Comparison of ENCODE assay signal across 8 mouse cellular contexts in genomic region chr8:121897871-121898381, GRCm38 (mm10). TPM values are rescaled to one million over a fixed set of nuclear protein-coding genes. Genes with fewer than 3 reads are reported as not detected.
DNase-seq lines count a peak whose midpoint lies in the region; ATAC-seq and TF ChIP-seq lines count a peak whose summit lies in the region.

No protein-coding gene starts in this region.

- WGBS in forebrain, embryonic 12.5 days, result 12% methylated on average over 7 of the region's 7 CpGs
- WGBS in liver, adult 2 months, result 16% methylated on average over 7 of the region's 7 CpGs

- peaks cover 84% of the 10 kb centered on the region for H3K79me2 ChIP-seq in MEL (ENCODE audit: control insufficient read depth, insufficient read depth, low read length, poor library complexity)
- H3K79me2 ChIP-seq in liver, adult 2 months (ENCODE audit: control insufficient read depth, insufficient read depth, low read length), result no peaks in the 10 kb centered on the region

- H3K4me1 ChIP-seq in MEL (ENCODE audit: control insufficient read depth in 1 of 2, insufficient read depth in 2 of 2, low read length in 2 of 2), result peaks cover 22 to 45% of the 10 kb centered on the region in 2 experiments; a peak in 3 of 4 replicates
- H3K4me1 ChIP-seq in forebrain, embryonic 12.5 days, result peaks cover 45% of the 10 kb centered on the region
- H3K4me1 ChIP-seq in liver, adult 2 months (ENCODE audit: control insufficient read depth, insufficient read depth, low read length), result peaks cover 19% of the 10 kb centered on the region

- no peak for TF ChIP-seq RAD21 in MEL (IDR thresholded peaks at IDR 0.05; ENCODE audit: low read depth, low read length)

- TF ChIP-seq POLR2A in MEL (IDR thresholded peaks at IDR 0.05; ENCODE audit: control insufficient read depth in 1 of 2, insufficient read depth in 1 of 2, low read depth in 1 of 2, low read length in 2 of 2, poor library complexity in 1 of 2), result no peak
- TF ChIP-seq POLR2A in liver, adult 2 months (IDR thresholded peaks at IDR 0.05; ENCODE audit: extremely low read depth, insufficient read depth, low read length), result no peak

- peak overlapping the region; percentile 39 for H3K4me2 ChIP-seq in forebrain, embryonic 12.5 days

- peaks cover 22 to 46% of the 10 kb centered on the region in 2 experiments for H3K36me3 ChIP-seq in MEL (ENCODE audit: control insufficient read depth in 1 of 2, insufficient read depth in 2 of 2, low read length in 2 of 2)
- peaks cover 17% of the 10 kb centered on the region for H3K36me3 ChIP-seq in forebrain, embryonic 12.5 days (replicated peaks)
- H3K36me3 ChIP-seq in liver, adult 2 months (ENCODE audit: control insufficient read depth, insufficient read depth, low read length), result no peaks in the 10 kb centered on the region

- DNase-seq in gastrocnemius, adult 2 months, result peak; percentile 37
- no peak for DNase-seq in gastrocnemius, postnatal 4 days (ENCODE audit: low spot score in 2 of 2)
- DNase-seq in MEL (ENCODE audit: low read depth, low spot score), result no peak
- DNase-seq in kidney, adult 11 months, result peak; percentile 74
- DNase-seq in liver, adult 2 months (ENCODE audit: extremely low read depth, low read depth, low spot score), result peak; percentile 69
- DNase-seq in right cerebral cortex, postnatal 25 days, result peak; percentile 67
- DNase-seq in gastrocnemius, adult 18-20 months (ENCODE audit: low spot score), result no peak

- intact Hi-C loops in gastrocnemius, adult 2 months (cut with DNase I), result no loop called here

- H3K9ac ChIP-seq in MEL (ENCODE audit: control insufficient read depth, low read depth, low read length, poor library complexity, severe bottlenecking), result peak overlapping the region; percentile 1
- H3K9ac ChIP-seq in forebrain, embryonic 12.5 days, result peak overlapping the region; percentile 42; the same call in 1 of the 2 replicates
- no peak overlapping the region for H3K9ac ChIP-seq in liver, adult 2 months (ENCODE audit: low read depth, low read length)

- no peak for TF ChIP-seq CTCF in gastrocnemius, adult 2 months (IDR thresholded peaks at IDR 0.05)
- TF ChIP-seq CTCF in MEL (IDR thresholded peaks at IDR 0.05 in 2 of 3, conservative IDR thresholded peaks at IDR 0.05 in 1 of 3; ENCODE audit: control insufficient read depth in 1 of 3, insufficient read depth in 1 of 3, low read depth in 2 of 3, low read length in 3 of 3, poor library complexity in 1 of 3, severe bottlenecking in 1 of 3), result no peak
- no peak for TF ChIP-seq CTCF in liver, adult 2 months (IDR thresholded peaks at IDR 0.05; ENCODE audit: low read depth, low read length)

- peak overlapping the region; percentile 75 for H3K27ac ChIP-seq in gastrocnemius, adult 2 months
- H3K27ac ChIP-seq in MEL (ENCODE audit: control insufficient read depth, low read depth, low read length), result peak overlapping the region; percentile 9
- peak overlapping the region; percentile 92 for H3K27ac ChIP-seq in forebrain, embryonic 12.5 days
- H3K27ac ChIP-seq in liver, adult 2 months (replicated peaks; ENCODE audit: insufficient read depth, low read depth, low read length), result peak overlapping the region; percentile 38

- H3K4me3 ChIP-seq in gastrocnemius, adult 2 months, result peak overlapping the region; percentile 42
- H3K4me3 ChIP-seq in MEL (ENCODE audit: control insufficient read depth in 1 of 2, insufficient read depth in 1 of 2, low read depth in 2 of 2, low read length in 2 of 2), result no peak overlapping the region
- peak overlapping the region; percentile 5; the same call in 1 of the 2 replicates for H3K4me3 ChIP-seq in forebrain, embryonic 12.5 days (replicated peaks)
- no peak overlapping the region for H3K4me3 ChIP-seq in liver, adult 2 months (ENCODE audit: insufficient read depth, low read depth, low read length)

- H3K27me3 ChIP-seq in MEL (ENCODE audit: control insufficient read depth in 1 of 2, insufficient read depth in 2 of 2, low read length in 2 of 2), result no peaks in the 10 kb centered on the region
- H3K27me3 ChIP-seq in forebrain, embryonic 12.5 days, result no peaks in the 10 kb centered on the region
- no peaks in the 10 kb centered on the region for H3K27me3 ChIP-seq in liver, adult 2 months (ENCODE audit: control insufficient read depth, insufficient read depth, low read length)

- peak; percentile 56 for ATAC-seq in forebrain, embryonic 12.5 days (ENCODE audit: low FRiP score)

- no peaks in the 10 kb centered on the region for H3K9me3 ChIP-seq in MEL (replicated peaks; ENCODE audit: insufficient read depth, low read length)
- H3K9me3 ChIP-seq in forebrain, embryonic 12.5 days, result no peaks in the 10 kb centered on the region

- TF ChIP-seq EP300 in MEL (IDR thresholded peaks at IDR 0.05; ENCODE audit: low read depth in 1 of 2, low read length in 2 of 2), result no peak

TF ChIP-seq in MEL, 35 proteins besides CTCF, POLR2A, EP300 and RAD21:
- TF ChIP-seq MEF2A (IDR thresholded peaks at IDR 0.05; ENCODE audit: extremely low read depth, insufficient replicate concordance, low read depth, low read length, poor library complexity, severe bottlenecking), result no peak
- TF ChIP-seq ETS1 (IDR thresholded peaks at IDR 0.05; ENCODE audit: low read depth, low read length), result no peak
- no peak for TF ChIP-seq ZC3H11A (IDR thresholded peaks at IDR 0.05; ENCODE audit: low read depth, low read length)
- no peak for TF ChIP-seq SIN3A (IDR thresholded peaks at IDR 0.05; ENCODE audit: low read length)
- TF ChIP-seq GATA1 (IDR thresholded peaks at IDR 0.05; ENCODE audit: low read depth, low read length), result no peak

RNA-seq across cellular contexts. Expression of gene Slc7a5, which starts 9.6 kb away (rescaled TPM):
- 1 to 10 TPM; 1.0 to 1.3 TPM for total RNA-seq in gastrocnemius, adult 2 months (2021)
- 10 to 100 TPM; 21.9 to 22.4 TPM for total RNA-seq in gastrocnemius, postnatal 4 days (2021)
- 108 and 164 TPM in 2 replicates for total RNA-seq in MEL (2012; rRNA removed)
- 100 to 1,000 TPM in 1 of 2 experiments, 10 to 100 TPM in 1; 55.0 to 263 TPM for polyA plus RNA-seq in MEL (2012; ENCODE audit: insufficient read depth in 1 of 2, insufficient read length in 2 of 2, low read depth in 1 of 2, low replicate concordance in 2 of 2, missing spikeins in 1 of 2)
- 34.7 and 37.6 TPM in 2 replicates for polyA plus RNA-seq in forebrain, embryonic 12.5 days (2016; fragmentation: Nextera tagmentation; extraction: Ambion mirVana)
- 1.1 and 1.9 TPM in 2 replicates for total RNA-seq in liver, adult 2 months (2014; rRNA removed)
- 2.3 and 4.5 TPM in 2 replicates for polyA plus RNA-seq in liver, adult 2 months (2012; rRNA removed)
- total RNA-seq in gastrocnemius, adult 18-20 months (2021), result 1 to 10 TPM; 1.0 to 1.4 TPM

RNA-seq across cellular contexts. Expression of gene Car5a, which starts 46.8 kb away (rescaled TPM):
- total RNA-seq in gastrocnemius, adult 2 months (2021), result not detected
- total RNA-seq in gastrocnemius, postnatal 4 days (2021), result under 1 TPM in 1 of 2 experiments, not detected in 1; 0.44 TPM
- not detected in 2 replicates for total RNA-seq in MEL (2012; rRNA removed)
- polyA plus RNA-seq in MEL (2012; ENCODE audit: insufficient read depth in 1 of 2, insufficient read length in 2 of 2, low read depth in 1 of 2, low replicate concordance in 2 of 2, missing spikeins in 1 of 2), result under 1 TPM in 1 of 2 experiments, not detected in 1; 0.08 TPM
- 0.31 TPM in 1 of 2 replicates, not detected in the other for polyA plus RNA-seq in forebrain, embryonic 12.5 days (2016; fragmentation: Nextera tagmentation; extraction: Ambion mirVana)
- 90.5 and 92.0 TPM in 2 replicates for total RNA-seq in liver, adult 2 months (2014; rRNA removed)
- 203 and 352 TPM in 2 replicates for polyA plus RNA-seq in liver, adult 2 months (2012; rRNA removed)
- total RNA-seq in gastrocnemius, adult 18-20 months (2021), result not detected

RNA-seq across cellular contexts. Expression of gene Banp, which starts 51.6 kb away (rescaled TPM):
- total RNA-seq in gastrocnemius, adult 2 months (2021), result 10 to 100 TPM in 1 of 2 experiments, 1 to 10 TPM in 1; 8.8 to 18.7 TPM
- total RNA-seq in gastrocnemius, postnatal 4 days (2021), result 10 to 100 TPM; 15.6 to 17.4 TPM
- 19.2 and 20.8 TPM in 2 replicates for total RNA-seq in MEL (2012; rRNA removed)
- 10 to 100 TPM in 1 of 2 experiments, not detected in 1; 28.4 TPM for polyA plus RNA-seq in MEL (2012; ENCODE audit: insufficient read depth in 1 of 2, insufficient read length in 2 of 2, low read depth in 1 of 2, low replicate concordance in 2 of 2, missing spikeins in 1 of 2)
- polyA plus RNA-seq in forebrain, embryonic 12.5 days (2016; fragmentation: Nextera tagmentation; extraction: Ambion mirVana), result 49.1 and 65.9 TPM in 2 replicates
- total RNA-seq in liver, adult 2 months (2014; rRNA removed), result 9.8 and 19.7 TPM in 2 replicates
- polyA plus RNA-seq in liver, adult 2 months (2012; rRNA removed), result 24.5 and 38.2 TPM in 2 replicates
- 1 to 10 TPM; 8.4 TPM for total RNA-seq in gastrocnemius, adult 18-20 months (2021)

Comparison
In these comparisons a context has a peak if more than half of its experiments do, and no peak if none do; other contexts are left out.
1. DNase-seq: peak in gastrocnemius, adult 2 months (single experiment), kidney, adult 11 months (single experiment), liver, adult 2 months (single experiment) and right cerebral cortex, postnatal 25 days (single experiment); none in gastrocnemius, postnatal 4 days (0 of 2), MEL (single experiment) and gastrocnemius, adult 18-20 months (single experiment).
2. H3K27ac ChIP-seq: peak in every context shown above with its lines; median percentile 92 in forebrain, embryonic 12.5 days; 75 in gastrocnemius, adult 2 months; 38 in liver, adult 2 months; 9 in MEL.
3. H3K4me3 ChIP-seq: peak in gastrocnemius, adult 2 months (single experiment) and forebrain, embryonic 12.5 days (single experiment); none in MEL (0 of 2) and liver, adult 2 months (single experiment).
4. RNA of gene Car5a, which starts 46.8 kb away (total RNA-seq): 90.5 to 92.0 TPM in liver, adult 2 months; 0.44 TPM in gastrocnemius, postnatal 4 days, not detected in gastrocnemius, adult 18-20 months, not detected in MEL and not detected in gastrocnemius, adult 2 months; every median in the first group is over 10 times any median in the second.